Mouse (Mus musculus) brain, embryonic 14.5 days (tissue): Measurements from ENCODE around the gene Slc25a40. TPM values are rescaled to one million over a fixed set of nuclear protein-coding genes. Genes with fewer than 3 reads are reported as not detected.
A peak's percentile ranks its signal among the peaks of the same experiment; 100 is the strongest.

Experiments used
- DNase-seq: peaks from one replicate; pipeline ENCODE4 v3.0.0-alpha.2; 2011; ENCODE audit warnings: low read depth
- CTCF ChIP-seq: fragments of 200-500 bp; IDR thresholded peaks from 2 replicates; pipeline ENCODE4 v1.5.1; 2012; ENCODE audit warnings: inconsistent platforms, mild to moderate bottlenecking, moderate library complexity, borderline replicate concordance; ENCODE audit not compliant: insufficient read depth, insufficient read length; ENCODE audit errors: extremely low read depth
- POLR2A ChIP-seq: fragments of 200-500 bp; IDR thresholded peaks from 2 replicates; pipeline ENCODE4 v1.6.1; 2012; ENCODE audit warnings: mild to moderate bottlenecking, inconsistent platforms, borderline replicate concordance; ENCODE audit not compliant: poor library complexity, insufficient read depth, insufficient read length, severe bottlenecking; ENCODE audit errors: extremely low read depth
- polyA plus RNA-seq: library from polyadenylated mRNA; depleted of rRNA; stranded (reverse); fragments of >200 nt; gene quantifications from 2 replicates; pipeline ENCODE4 v1.2.3, GENCODE M21; 2012; rRNA removed

Slc25a40 gene
- polyA plus RNA-seq: 11.2 and 13.0 TPM in 2 replicates

- TF ChIP-seq CTCF: no peak
- TF ChIP-seq POLR2A: peak; percentile 67
- peak; percentile 96 for DNase-seq
Measured at GRCm38 (mm10) chr5:8422157-8422931, at the start of gene Slc25a40, which contains the start of gene Dbf4. TSS of gene Slc25a40 (plus strand) at chr5:8422850. TSS of gene Dbf4 (minus strand) at chr5:8422716.

DNA sequence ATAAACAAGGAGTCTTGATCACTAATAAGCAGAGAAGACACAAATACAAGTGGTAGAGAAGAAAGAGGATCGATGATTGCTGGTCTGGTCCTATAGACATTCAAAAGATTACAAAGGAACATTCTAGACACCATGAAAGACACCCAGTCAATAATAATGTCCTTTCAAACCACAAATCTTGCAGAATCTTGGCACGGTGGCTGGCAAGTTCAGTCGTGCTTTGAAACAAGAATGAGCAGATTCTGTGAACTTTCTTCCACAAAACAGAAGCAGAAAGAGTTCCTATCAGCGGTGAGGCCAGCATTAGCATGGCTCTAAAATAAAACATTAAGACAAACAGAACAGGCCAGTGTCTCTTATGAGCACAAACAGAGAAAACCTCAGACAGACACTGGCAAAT, 49.2 kb upstream of the Slc25a40 start:
- TF ChIP-seq CTCF (no peak), POLR2A (no peak)

DNA sequence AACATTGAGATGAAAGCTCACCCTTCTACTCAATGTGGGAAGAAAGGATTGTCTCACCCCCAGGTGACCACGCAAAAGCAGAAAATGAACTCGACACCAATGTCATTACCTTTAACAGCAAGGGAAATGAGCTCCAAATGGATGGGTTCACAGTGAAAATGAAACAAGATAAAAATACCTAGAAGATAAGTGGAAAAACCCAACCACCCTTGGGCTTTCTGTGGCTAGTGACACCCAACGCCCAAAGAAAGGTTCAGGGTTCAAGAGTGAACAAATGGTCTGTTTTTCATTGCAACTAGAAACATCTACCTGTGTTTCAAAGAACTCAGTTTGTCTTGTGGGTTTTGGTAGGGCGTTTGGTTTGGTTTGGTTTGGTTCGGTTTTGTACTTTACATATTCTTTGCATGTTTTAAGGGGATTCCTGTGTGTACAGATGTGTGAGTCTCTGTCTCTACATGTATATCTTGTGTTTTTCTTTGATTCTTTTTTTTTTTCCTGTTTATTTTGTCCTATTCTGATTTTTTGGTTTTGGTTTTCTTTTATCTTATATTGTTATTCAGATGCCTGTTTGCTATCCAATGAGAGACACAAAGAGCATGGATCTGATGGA, 48.2 kb upstream of the Slc25a40 start:
- TF ChIP-seq POLR2A: no peak
- no peak for TF ChIP-seq CTCF
- no peak for DNase-seq

More for the DNA sequence above, 49.2 kb upstream of the Slc25a40 start:
- no peak for DNase-seq

DNA sequence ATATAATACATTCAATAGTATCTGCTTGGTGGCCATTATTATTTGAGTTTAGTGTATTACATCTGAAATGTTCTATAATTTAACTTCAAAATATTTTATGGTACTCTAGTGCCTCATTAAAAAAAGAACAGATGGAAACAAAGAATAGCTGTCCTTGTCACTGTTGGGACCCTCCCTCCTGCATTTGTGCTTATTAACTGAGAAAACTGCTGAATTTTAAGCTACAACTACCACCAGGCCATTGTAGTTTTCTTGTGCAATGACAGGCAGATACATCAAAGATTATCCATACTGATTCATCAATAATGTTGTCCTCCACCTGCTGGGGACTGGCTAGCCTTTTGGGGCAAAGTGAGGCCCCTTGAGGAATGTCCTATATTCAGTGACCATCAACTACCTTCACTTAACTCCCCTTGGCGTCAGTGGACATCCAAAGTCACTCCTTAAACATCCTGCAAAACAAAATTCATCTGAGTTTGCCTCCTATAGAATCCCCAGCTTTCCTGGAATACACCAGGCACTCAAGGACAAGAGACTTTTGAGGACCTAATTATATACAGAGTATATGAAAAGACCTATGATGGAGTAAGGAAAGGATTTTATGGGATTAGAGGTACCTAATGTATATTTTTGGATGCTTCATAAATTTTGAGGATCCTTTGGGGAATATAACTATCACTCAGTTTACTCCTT, 28.6 kb upstream of the Slc25a40 start:
- no peak for DNase-seq
- no peak for TF ChIP-seq POLR2A
- TF ChIP-seq CTCF: no peak

- no peak for DNase-seq
- TF ChIP-seq CTCF: no peak
- TF ChIP-seq POLR2A: no peak
Measured at GRCm38 (mm10) chr5:8397587-8398249, 24.9 kb upstream of the Slc25a40 start.

- TF ChIP-seq POLR2A: no peak
- no peak for TF ChIP-seq CTCF
- DNase-seq: peak; percentile 22
Measured at GRCm38 (mm10) chr5:8408746-8409145, 13.9 kb upstream of the Slc25a40 start.

DNA sequence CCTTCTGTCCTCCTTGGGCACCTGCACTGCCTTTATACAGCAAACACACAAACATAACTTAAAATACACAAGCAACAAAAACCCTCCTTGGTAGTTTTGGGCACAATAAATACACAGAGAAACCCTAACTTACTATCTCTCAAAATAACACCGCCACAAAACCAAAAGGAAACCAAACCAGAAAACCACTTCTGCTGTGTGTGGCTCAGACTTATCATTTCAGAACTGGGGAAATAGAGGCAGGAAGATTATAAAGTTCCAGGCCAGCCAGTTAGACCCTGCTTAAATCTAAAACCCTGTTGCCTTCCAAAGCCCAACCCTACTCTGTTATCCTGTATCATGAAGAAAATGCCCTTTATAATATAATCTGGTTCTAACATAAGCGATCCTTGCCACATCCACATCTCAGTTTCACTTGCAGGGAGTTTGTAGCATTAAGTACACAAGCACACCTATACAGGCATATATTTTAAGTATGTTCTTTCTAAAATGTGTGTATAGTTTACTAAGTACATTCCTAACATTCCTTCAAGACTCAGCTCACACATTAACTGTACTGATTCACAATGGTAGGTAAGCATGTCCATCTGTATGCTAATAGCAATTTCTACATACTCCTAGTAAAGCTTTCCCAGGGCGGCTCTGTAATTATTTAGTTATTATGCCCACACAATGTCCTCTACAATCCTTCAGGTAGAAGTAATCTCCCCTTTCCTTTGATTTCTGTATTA, 5.8 kb upstream of the Slc25a40 start:
- TF ChIP-seq POLR2A (no peak), CTCF (no peak)
- no peak for DNase-seq

DNA sequence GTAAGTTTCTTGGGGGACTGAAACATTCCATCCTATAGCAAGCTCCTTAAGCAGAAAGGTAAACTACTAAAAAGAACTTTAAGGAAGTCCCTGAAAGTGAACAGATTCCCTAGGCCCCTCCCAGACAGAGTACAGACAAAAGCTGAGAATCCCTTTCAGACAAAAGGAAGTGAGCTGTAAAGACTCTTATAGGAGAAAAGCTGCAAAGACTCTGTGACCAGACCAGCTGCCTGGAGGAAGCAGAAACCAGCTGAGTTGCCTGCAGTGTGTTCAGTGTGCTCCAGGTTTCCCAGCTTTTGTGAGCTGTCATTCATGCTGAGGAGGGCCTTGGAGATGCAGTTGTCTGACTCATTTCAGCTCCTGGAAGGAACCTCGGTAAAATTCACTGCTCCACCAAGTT, 5.2 kb upstream of the Slc25a40 start:
- no peak for DNase-seq

DNA sequence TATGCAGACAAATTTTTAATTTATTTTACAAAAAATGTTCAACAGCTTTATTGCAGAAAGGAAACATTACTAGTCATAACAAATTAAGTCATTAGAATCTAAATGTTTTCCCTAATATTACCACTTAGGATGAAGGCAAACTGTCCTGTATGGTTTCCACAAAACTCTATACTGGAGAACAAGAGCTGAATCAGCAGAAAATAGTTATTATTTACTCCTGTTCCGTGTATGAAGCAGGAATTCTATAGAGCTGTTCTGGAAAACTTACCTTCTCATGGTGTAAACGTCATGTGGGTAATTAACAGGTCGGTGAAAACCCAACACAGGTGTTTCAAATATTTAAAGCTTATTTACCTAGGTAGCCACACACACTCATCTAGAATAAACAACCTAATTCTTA, 1.2 kb upstream of the Slc25a40 start:
- no peak for TF ChIP-seq CTCF
- no peak for TF ChIP-seq POLR2A
- no peak for DNase-seq

More for the DNA sequence above, 5.2 kb upstream of the Slc25a40 start:
- TF ChIP-seq POLR2A (no peak), CTCF (no peak)
